Mouse (Mus musculus) bone marrow, adult 2 months (tissue): ENCODE results near the gene Epha4.

Experiments used
- CTCF ChIP-seq: fragments of 200-500 bp; IDR thresholded peaks from 2 replicates; pipeline ENCODE4 v1.5.1; 2011; ENCODE audit warnings: low read length, control low read depth; ENCODE audit not compliant: control insufficient read depth, insufficient read depth
- POLR2A ChIP-seq: fragments of 200-500 bp; IDR thresholded peaks from 2 replicates; pipeline ENCODE4 v1.6.1; 2011; ENCODE audit warnings: low read depth, mild to moderate bottlenecking, control low read depth, low read length, borderline replicate concordance; ENCODE audit not compliant: control insufficient read depth

DNA sequence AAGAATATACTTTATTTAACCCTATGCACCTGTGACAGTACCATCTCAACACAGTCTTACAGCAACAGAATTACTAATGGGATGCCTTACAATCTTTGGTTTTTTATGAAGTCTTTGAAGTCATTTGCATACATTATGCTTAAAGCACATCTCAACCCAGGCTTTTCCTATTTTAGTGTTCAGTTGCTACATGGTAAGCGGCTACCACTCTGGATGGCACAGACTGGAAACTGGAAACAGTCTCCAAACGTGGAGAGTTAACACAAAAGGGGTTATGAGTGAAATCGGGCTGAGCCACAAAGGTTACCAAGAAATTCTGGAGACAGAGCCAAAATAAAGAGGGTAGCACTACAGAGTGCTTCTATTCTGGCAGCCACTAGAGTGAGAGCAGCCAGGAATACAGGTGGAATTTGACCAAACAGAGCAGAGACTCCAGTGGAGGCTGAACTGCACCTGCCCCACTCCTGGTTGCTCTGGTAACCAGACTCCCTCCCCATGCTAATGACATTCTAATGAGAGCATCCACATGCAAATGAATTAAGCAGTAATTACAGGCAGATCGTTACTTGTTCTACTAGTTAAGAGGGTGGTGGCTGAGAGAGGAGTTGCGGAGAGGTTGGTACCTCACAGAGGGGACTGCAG lies 17.2 kb upstream of the Epha4 start:
- TF ChIP-seq CTCF (no peak), POLR2A (no peak)
